Mouse (Mus musculus): Measurements from ENCODE around the gene Gm45808.
"Not testable (repeated sequence)": the region's sequence is repeated elsewhere in the genome, so short reads cannot be mapped to it uniquely, and the experiment has no call there.

Gm45808 gene

GRCm38 (mm10) chr7:45509181-45509882, 22.7 kb upstream of the Gm45808 start:
- DNase-seq (ENCODE audit: low spot score in 2 of 2), result no peak

DNA sequence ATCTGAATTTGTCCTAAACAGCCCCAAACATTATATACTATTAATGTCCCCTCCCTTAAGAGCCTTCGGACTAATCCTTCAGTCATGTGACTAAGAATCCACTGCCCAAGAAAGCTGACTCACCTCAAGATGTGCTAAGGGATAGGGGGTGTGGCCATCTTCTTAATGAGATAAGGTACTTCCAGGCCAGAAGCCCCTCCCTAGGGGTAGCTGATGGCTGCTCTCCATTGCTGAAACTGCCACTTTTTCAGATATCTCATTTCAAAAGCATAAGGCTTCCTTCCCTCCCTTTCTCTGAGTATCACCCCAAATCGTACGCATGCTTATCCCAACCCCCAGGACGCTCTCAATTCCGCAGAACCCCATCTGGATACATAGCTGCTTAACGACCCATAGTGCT, 21.9 kb upstream of the Gm45808 start:
- DNase-seq (ENCODE audit: low spot score in 2 of 2), result no peak

- DNase-seq (ENCODE audit: low spot score in 2 of 2), result no peak
Observed at GRCm38 (mm10) chr7:45507583-45507982, 21.0 kb upstream of the Gm45808 start.

GRCm38 (mm10) chr7:45498427-45498826, 11.8 kb upstream of the Gm45808 start:
- DNase-seq (ENCODE audit: low spot score in 2 of 2), result no peak

- no peak for DNase-seq (ENCODE audit: low spot score in 2 of 2)
Observed at GRCm38 (mm10) chr7:45494548-45494947, 7.9 kb upstream of the Gm45808 start.

DNA sequence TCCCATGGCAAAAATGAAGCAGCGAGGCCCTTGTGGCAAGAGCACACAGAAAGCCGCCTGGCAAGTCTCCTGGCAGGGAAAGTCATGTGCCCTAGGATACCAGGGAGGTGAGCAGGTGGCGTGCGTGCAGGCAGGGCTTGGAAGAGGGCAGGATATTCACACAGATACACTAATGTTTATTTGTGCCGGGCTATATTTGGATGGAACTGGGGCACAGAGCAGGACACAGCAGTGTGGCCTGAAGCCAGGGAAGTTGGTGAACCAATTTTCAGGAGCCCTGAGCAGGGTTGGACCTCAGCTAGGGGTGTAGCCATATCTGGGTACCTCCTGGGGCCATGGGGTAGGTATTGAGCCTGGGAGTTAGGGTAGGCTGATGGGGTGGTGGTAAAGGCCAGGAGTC, 6.3 kb upstream of the Gm45808 start:
- no peak for DNase-seq (ENCODE audit: low spot score in 2 of 2)

- DNase-seq (ENCODE audit: low spot score in 2 of 2), result no peak
Observed at GRCm38 (mm10) chr7:45492225-45492844, 5.7 kb upstream of the Gm45808 start.

GRCm38 (mm10) chr7:45491264-45491663, 4.7 kb upstream of the Gm45808 start:
- no peak for DNase-seq (ENCODE audit: low spot score in 2 of 2)

- no peak for DNase-seq (ENCODE audit: low spot score in 2 of 2)
Observed at GRCm38 (mm10) chr7:45490822-45491221, 4.2 kb upstream of the Gm45808 start.

DNA sequence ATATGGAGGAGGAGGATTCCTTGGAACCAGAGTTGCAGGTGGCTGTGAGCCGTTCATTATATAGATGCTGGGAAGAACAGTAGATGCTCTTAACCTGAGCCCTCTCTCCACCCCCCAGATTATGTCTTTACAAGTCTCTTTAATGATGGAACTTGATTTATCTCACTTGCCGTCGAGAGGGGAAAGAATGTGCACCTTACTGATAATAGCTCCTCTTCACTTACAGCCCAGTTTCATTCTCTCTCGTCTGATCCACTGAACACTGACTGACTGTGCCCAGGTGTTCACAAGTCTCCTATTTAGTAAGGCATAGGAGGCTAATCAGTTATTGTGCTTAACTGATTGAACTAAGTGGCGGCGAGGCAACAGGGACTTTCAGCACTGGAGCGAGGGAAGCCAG, 3.0 kb upstream of the Gm45808 start:
- no peak for DNase-seq (ENCODE audit: low spot score in 2 of 2)

DNA sequence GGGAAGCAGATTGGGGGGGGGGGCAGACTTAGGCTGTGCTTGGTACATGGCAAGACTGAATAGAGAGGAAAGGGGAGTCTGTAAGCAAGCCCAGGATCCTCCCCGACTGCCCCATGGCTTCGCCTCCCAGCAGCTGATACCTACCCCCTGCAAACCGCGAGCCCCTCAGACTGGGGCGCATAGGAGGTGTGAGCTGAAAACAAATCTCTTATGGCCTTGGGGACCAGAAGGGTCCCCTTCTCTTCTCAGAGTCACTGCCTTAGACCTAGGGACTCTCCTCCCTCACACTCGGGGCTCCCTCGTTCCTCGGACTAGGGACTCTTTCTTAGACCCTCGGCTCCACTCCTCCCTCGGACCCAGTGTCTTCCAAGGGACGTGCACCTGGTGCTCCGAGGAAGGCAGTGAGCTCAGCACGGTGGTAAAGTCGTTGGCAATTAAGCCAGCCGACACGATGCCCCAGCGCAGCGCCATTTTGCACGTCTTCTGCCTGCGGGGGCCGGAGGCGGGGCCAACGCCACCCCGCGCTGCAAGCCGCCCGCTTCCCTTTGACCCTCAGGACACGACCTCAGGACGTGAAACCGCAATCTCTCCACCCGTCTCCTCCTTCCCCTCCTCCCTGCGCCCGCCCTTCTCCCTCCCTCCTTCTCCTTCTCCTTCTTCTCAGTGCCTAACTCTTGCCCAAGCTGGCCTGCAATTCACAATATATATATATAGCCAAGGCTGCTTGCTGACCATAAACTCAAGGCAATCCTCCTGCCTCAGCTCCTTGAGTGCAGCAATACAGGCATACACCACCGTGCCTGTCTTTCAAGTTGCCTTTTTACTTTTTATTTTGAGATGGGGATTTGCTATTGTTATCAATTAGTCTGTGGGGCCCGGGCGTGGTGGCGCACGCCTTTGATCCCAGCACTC, 1.9 kb upstream of the Gm45808 start, which contains the start of gene Dhdh:
TSS of gene Dhdh (minus strand) at position 513 of the 912 bp plus-strand sequence.
- peak; percentile 55 to 66 for DNase-seq (ENCODE audit: low spot score in 2 of 2)

- no peak for DNase-seq (ENCODE audit: low spot score in 2 of 2)
Observed at GRCm38 (mm10) chr7:45487861-45488292, 1.3 kb upstream of the Gm45808 start.

DNA sequence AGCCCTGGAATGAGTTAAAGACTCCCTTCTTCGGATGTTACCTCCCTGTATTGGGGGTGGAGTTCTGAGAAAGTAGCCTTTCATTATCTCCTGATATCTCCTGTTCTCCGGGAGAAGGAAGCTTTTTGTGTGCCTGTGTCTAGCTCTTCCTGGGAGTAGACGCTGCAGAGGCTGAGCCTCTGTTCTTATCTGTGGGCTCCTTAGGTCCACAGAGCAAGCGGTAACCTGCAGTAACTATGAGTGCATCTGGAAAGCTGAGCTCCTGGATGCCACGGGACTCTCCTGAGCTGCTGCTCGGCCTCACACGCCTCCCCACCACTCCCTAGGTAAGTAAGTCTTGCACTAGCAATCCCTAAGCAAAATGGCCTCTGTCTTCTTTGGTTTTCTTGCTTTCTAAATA, 453 bp downstream of the Gm45808 start:
- no peak for DNase-seq (ENCODE audit: low spot score in 2 of 2)

DNA sequence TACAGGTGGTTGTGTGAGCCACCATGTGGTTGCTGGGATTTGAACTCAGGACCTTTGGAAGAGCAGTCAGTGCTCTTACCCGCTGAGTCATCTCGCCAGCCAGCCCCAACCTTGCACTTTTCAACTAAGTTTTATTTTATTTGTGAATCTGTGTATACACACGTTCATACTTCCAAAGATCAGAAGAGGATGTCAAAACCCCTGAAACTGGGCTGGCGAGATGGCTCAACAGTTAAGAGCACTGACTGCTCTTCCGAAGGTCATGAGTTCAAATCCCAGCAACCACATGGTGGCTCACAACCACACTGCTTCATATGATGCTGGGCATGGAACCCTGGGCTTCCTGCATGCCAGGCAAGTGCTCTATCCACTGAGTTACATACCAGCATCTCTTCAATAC, 1.6 kb downstream of the Gm45808 start:
- DNase-seq (ENCODE audit: low spot score in 2 of 2), result not testable (repeated sequence)

GRCm38 (mm10) chr7:45482166-45482565, 4.4 kb downstream of the Gm45808 start:
- DNase-seq (ENCODE audit: low spot score in 2 of 2), result no peak

- DNase-seq (ENCODE audit: low spot score in 2 of 2), result peak in 1 of 2 experiments; percentile 41
Observed at GRCm38 (mm10) chr7:45481374-45481927, 5.2 kb downstream of the Gm45808 start, which contains the start of gene Tulp2. TSS of gene Tulp2 (plus strand) at chr7:45481877.

DNA sequence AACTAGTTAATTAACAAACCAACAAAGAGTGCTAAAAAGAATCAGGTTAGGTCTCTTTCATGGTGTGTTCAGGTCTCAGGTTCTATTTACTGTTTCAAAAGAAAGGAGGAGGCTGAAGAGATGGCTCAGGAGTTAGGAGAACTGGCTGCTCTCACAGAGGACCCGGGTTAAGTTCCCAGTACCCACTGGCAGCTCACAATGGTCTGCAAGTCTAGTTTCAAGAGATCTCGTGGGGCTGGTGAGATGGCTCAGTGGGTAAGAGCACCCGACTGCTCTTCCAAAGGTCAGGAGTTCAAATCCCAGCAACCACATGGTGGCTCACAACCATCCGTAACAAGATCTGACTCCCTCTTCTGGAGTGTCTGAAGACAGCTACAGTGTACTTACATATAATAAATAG, 6.3 kb downstream of the Gm45808 start:
- not testable (repeated sequence) for DNase-seq (ENCODE audit: low spot score in 2 of 2)

GRCm38 (mm10) chr7:45478774-45479173, 7.8 kb downstream of the Gm45808 start:
- DNase-seq (ENCODE audit: low spot score in 2 of 2), result no peak

DNA sequence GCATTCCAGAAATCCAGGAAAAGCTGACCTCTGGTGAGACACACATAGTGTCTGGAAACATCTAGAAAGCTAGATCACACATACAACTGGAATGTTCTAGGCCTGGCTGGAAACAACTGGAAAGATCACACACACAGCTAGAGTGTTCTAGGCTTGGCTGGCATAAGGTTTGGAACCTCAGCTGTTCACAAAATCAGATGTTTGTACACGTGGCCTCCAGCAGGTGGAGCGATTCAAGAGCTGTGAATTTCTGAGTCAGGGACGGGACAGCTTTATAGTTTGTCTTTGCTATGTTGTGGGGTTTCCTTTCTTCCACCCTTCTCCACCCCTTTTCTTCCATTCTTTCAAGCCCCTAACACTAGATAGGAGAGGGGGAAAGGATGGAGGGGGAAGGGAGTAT, 9.6 kb downstream of the Gm45808 start:
- DNase-seq (ENCODE audit: low spot score in 2 of 2), result peak in 1 of 2 experiments; percentile 48

DNA sequence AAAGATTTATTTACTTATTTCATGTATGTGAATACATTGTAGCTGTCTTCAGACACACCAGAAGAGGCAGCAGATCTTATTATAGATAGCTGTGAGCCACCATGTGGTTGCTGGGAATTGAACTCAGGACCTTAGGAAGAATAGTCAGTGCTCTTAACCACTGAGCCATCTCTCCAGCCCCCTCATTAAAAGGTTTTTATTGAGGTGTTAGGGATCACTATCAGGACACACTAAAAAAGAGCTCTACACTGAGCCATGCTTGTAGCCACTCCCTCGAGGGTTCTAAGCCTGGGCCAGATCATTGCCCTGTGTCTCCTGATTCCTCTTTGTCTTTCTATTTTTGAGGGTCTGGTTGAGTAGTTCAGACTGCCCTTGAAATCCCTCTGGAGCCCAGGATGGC, 10.2 kb downstream of the Gm45808 start:
- DNase-seq (ENCODE audit: low spot score in 2 of 2), result no peak

DNA sequence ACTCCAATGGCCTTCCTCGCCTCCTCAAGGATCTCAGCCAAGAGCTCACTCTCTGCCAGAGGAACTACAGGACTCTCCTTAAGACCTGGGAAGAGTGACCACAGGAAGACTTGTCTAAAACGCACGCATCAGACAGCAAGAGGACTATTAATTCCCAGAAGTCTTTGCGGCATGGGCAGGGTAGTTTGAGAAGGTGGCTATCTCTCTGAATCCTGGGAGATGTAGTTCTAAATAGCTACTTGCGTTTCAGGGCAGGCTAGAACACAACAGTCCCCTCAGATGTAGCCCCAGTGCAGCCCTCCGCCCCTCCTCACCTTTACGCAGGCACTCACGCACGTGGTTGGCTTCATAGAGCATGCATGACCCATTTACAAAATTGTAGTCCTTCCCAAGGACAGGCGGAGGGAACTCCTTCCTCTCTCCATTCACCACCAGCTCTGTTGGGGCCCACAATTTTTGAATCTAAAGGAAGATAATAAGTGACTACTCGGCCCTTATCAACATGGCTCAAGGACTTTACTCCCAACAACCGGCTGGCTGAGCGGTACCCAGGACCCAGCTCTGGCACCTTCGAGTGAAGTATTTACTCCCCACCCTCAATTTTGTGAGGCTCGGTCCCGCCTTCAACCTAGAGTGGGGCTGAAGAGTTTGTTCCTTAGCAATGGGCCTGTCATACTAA, 11.2 kb downstream of the Gm45808 start:
- DNase-seq (ENCODE audit: low spot score in 2 of 2), result peak in 1 of 2 experiments; percentile 0
